Mouse (Mus musculus) cerebellum, postnatal 14 days (tissue): Measurements from ENCODE around the gene Anapc2.
A peak's percentile ranks its signal among the peaks of the same experiment; 100 is the strongest.

Experiments used
- DNase-seq, 2 experiments: peaks; one replicate each; pipeline ENCODE4 v3.0.0; 2021; ENCODE audit warnings: mixed read lengths in 2 of 2

Anapc2 gene

DNA sequence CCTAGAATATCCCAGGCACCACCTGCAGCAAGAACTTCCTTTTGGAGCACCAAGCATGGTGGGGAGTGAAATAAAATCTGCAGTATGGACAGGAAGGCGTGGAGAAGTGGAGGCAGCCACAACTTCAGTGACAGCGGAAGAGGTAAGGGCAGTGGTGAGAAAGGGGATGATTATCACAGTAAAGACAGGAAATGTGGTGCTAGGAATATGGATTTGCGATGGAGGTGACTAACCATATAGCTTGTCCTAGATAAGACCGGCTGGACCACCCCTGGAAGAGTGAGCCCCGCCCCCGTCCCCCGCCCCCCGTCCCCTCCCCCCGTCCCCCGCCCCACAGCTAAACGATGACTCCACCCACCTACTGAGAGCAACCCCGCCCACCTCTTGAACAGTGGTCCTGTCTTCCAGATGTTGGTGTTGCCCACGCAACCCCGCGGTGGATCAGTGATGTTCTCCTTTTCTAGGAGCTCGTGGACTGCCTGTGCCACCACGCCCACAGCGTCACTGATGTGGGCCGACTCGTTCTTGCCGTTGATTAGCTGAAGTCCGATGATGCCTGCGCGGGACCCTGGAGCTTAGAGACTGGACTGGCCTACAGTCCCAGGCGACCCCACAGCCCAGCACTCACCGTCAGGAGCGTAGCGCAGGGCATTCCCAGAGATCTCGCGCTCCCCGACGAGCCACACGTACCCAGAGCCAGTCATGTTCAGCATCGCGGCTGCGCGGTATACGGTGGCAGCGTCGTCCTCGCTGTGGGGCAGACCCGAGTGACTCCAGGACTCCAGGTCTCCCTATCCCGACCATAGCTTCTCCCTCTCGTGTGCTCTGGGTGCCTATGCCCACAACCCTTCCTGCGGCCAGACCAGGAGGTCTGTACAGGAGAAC, 32.6 kb downstream of the Anapc2 start:
- DNase-seq: peak; percentile 55 to 57

DNA sequence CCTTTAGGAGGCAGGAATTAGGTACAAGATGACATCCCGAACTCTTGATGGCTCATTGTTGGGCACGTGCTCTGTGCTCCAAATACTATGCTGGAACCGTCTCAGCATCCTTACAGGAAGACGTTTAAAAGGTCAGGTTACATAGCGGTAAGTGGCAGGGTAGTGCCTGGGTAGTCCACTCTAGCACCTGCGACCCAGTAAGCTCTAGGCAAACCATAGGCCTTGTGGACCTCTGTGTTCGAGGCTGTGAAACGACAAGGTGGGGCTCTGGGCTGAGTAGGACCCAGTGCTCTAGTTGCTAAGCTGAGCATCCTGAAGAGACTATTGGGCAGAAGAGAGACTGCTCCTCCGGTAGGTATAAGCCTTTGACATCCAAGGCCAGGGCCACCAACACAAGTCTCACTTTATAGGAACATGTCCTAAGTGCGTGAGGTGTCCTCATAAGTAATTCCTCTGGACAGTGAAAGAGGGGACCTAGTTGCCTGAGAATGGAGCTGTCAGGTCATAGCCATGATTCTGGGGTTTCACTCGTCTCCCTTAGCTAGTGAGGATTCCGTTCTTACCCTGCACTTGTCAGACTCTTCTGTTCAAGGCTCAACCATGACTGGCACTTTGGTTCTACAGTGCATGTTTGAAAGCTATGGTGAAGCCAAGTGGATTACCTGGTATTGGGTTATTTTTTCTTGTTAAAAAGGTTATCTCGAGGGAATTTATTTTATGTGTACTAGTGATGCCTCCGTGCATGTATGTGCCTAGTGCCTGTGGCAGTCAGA, 33.5 kb downstream of the Anapc2 start:
- no peak for DNase-seq

DNA sequence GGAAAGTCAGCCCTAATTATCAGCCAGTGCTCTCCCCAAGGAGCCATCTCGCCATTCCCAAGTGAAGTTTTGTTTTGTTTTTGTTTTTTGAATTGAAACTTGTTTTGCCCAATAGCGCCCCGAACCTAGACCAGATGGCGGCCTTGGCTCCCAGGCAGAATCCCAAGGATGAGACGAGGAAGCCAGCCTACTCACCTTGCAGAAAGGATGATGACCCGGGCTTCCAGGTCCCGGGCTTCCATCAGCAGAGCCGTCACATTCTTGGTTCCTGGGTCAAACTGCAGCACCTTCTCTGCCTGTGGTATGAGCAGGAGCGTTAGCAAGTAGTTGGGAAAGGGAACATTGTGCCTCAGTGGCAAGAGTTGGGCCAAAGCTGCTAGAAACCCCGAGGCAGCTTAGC, 37.9 kb downstream of the Anapc2 start:
- peak in 1 of 2 experiments; percentile 58 for DNase-seq

GRCm38 (mm10) chr2:25310969-25311368, 38.7 kb downstream of the Anapc2 start:
- DNase-seq: peak; percentile 50 to 60

DNA sequence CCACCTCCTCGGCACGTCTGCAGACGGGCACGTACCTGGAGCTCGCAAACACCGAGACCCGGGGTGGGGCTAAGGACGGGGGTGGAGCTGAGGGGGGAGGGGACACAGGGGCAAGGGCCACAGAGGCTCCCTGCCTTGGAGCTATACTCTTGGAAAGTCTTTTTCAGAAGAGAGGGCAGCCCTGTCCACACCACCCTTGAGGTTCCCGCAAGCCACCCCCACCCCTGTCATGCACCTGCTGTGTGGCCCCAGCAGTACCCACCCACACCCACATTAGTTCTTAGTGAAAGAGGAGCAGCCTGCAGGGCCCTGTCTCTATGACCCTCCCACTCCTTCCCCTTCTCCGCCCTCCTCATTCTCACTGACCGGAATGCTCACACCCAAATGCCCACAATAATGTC, 39.2 kb downstream of the Anapc2 start:
- DNase-seq: no peak

DNA sequence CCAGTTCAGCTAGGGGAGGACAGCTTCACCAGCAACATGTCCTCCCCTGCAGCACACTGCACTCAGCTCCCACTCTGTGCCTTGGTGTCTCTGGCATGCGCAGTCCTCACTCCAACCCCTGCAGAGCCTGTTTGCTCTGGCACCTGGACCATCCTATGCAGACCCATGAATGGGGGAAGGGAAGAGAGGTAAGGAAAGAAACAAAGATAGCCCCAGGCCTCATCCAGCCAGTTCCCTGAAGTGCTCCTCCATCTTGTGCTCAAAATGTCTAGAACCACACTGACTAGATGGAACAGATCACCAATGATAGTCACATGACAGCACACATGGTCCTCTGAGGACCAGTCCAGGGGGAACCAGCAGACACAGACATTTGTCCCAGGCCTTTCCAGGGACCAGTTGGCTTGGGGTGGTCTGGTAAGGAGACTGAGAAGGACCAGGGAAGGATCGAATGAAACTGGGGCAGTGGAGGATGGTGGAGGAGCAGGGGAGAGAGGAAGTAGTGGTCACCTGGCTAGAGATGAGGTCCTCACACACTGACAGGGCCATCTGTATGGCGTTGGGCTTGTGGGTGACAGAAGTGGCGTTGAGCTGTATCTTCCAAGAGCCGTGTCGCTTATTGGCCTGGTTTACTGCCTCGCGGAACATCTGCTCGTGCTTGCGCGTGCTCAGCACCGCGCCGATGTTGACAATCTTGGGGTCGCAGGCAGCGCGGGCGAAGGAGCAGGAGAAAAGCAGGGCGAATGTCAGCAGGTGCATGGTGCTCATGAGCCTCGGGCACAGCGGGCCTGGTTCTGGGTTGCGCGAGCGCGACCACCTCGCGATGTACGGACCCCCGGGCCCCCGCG, 46.1 kb downstream of the Anapc2 start:
- DNase-seq: peak; percentile 66 to 73

- peak; percentile 93 to 94 for DNase-seq
Measured at GRCm38 (mm10) chr2:25318971-25319773, 46.9 kb downstream of the Anapc2 start, which contains the start of gene Grin1. Grin1 (minus strand) TSS chr2:25319187.

GRCm38 (mm10) chr2:25320084-25320483, 47.8 kb downstream of the Anapc2 start:
- DNase-seq: no peak

DNA sequence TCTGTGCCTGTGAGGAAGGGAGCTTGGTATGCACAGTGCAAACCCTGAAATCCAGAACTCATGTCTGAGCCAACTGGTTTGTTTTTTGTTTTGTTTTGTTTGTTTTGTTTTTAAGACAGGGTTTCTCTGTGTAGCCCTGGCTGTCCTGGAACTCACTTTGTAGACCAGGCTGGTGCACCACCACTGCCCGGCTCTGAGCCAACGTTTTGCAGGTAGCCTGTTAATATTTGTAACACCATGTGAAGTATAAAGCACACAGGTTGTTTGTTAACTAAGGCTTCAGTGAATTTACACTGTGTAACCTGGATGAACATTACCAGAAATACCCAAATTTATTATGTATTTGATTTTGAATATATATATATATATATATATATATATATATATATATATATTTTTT, 53.8 kb downstream of the Anapc2 start:
- no peak for DNase-seq

DNA sequence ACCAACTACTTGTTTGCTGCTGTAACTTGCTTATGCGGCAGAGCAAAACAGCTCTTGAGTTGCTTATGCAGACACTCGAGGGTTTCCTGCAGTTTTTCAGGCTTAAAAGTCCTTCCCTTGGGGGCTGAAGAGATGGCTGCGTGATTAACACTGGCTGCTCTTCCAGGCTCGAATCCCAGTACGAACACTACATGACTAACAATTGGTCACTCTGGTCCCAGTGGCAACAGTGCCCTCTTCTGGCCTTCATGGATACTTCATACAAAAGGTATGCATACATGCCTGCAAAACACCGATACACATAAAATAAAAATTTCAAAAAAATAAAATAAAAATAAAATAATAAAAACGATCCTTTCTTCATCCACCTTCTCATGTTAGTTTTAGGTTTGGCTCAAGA, 56.2 kb downstream of the Anapc2 start:
- peak; percentile 83 to 87 for DNase-seq

- DNase-seq: peak in 1 of 2 experiments; percentile 19
Measured at GRCm38 (mm10) chr2:25331470-25331869, 59.2 kb downstream of the Anapc2 start.

DNA sequence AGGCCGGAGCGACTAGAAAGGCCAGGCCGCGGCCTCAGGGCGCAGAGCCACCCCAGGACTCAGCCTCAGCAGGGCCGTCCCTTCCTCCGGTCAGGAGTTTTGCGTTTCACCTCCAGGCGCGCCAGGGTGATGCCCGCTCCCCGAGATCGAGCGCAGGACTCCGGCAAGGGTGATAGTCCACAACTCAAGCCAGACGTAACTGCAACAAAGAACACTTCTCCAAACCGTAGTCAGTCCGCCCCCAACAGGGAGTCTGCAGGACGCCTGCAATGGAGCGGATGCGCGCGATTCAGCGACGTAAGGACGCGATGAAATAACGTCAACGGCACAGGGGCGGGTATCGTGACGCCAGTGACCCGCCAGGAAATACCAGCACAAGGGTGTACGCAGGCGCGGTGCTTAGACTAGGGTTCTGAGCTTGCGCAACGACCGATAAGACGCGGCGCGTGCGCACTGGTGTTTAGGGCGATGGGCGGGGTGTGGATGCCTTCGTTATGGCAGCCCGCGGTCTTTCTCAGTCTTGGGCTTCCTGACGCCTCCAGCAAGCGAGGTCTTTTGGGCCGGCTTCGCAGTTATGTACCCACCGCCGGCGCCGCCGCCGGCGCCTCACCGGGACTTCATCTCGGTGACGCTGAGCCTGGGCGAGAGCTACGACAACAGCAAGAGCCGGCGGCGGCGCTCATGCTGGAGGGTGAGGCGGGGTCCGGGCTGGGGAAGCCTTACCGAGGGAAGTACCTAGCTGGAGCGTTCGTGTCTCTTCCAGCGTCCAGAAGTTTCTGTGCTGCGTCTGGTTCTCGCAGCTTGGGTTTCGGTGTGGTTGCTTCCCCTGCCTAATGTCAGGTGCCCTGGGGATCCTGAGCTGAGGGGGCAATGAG, 60.2 kb downstream of the Anapc2 start, which contains the start of gene Man1b1:
Man1b1 (plus strand) TSS at position 53 of the 875 bp plus-strand sequence.
- DNase-seq: peak; percentile 99 to 100

DNA sequence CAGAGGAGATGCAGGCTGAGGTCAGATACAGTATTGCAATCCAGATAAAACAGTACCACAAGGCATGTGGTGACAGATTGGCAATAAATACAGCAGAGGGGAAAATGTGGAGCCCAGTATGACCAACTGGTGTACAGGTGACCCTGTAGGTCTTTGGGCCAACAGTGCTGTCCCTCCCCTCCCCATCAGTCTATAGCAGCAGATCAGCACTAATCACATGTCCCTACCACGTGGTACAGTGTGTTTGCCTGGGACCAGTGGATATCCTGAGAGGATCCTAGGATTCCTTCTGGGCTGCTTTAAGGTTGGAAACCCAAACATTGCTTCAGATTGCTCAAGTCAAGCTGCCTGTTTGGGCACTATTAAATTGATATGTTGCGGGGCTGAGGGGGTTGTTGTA, 61.3 kb downstream of the Anapc2 start:
- DNase-seq: no peak
